In genomic region chr3:69859858-69860588, GRCm38 (mm10) we compare ENCODE assay signal across 7 mouse cellular contexts. TPM values are rescaled to one million over a fixed set of nuclear protein-coding genes. Genes with fewer than 3 reads are reported as not detected.
DNase-seq lines count a peak whose midpoint lies in the region; ATAC-seq and TF ChIP-seq lines count a peak whose summit lies in the region.

Gene Sptssb (minus strand): TSS chr3:69859940.

- peak within 1 kb of the TSS; percentile 69 for H3K27ac ChIP-seq in lung, embryonic 14.5 days (ENCODE audit: low read depth)

- H3K4me1 ChIP-seq in lung, embryonic 14.5 days (ENCODE audit: insufficient read depth), result no peaks in the 10 kb centered on the region

- 0 out of 2 replicates have a peak, but pooled peaks cover 3% of the 10 kb centered on the region for H3K27me3 ChIP-seq in lung, embryonic 14.5 days (ENCODE audit: insufficient read depth, low read length)

- H3K4me2 ChIP-seq in lung, embryonic 14.5 days, result peak within 1 kb of the TSS; percentile 79

- ATAC-seq in lung, embryonic 14.5 days (ENCODE audit: insufficient read depth), result peak; percentile 80

- peak; percentile 38 for DNase-seq in ZHBTc4 (ENCODE audit: low read depth, low spot score)
- DNase-seq in cerebellum, adult 9-10 months, result peak; percentile 86
- peak; percentile 12 to 16 for DNase-seq in frontal cortex, postnatal 14 days (ENCODE audit: low spot score in 2 of 2)
- peak; percentile 59 to 73 for DNase-seq in kidney, postnatal 4 days
- peak; percentile 80 for DNase-seq in lung, embryonic 14.5 days
- peak; percentile 29 to 42 for DNase-seq in right cerebral cortex, adult 2 months (ENCODE audit: low spot score in 2 of 2)
- DNase-seq in ovary, postnatal 14 days (ENCODE audit: low spot score), result no peak

- H3K9me3 ChIP-seq in lung, embryonic 14.5 days (ENCODE audit: low read depth, low read length), result no peaks in the 10 kb centered on the region

- peak within 1 kb of the TSS; percentile 41 for H3K4me3 ChIP-seq in lung, embryonic 14.5 days (ENCODE audit: low read depth, low read length)

- TF ChIP-seq CTCF in lung, embryonic 14.5 days (IDR thresholded peaks at IDR 0.05; ENCODE audit: low read depth), result peak; percentile 31

- no peaks in the 10 kb centered on the region for H3K36me3 ChIP-seq in lung, embryonic 14.5 days (ENCODE audit: insufficient read depth)

- peak within 1 kb of the TSS; percentile 39 for H3K9ac ChIP-seq in lung, embryonic 14.5 days

- 2% methylated on average over 24 of the region's 24 CpGs for WGBS in lung, embryonic 14.5 days

RNA-seq across cellular contexts. Expression of gene Sptssb, which starts in this region (rescaled TPM):
- 9.8 and 10.8 TPM in 2 replicates for polyA plus RNA-seq in lung, embryonic 14.5 days (2014; fragmentation: Nextera tagmentation; extraction: Ambion mirVana)
